Mouse (Mus musculus): ENCODE measurements around the gene Rpa1.

DNA sequence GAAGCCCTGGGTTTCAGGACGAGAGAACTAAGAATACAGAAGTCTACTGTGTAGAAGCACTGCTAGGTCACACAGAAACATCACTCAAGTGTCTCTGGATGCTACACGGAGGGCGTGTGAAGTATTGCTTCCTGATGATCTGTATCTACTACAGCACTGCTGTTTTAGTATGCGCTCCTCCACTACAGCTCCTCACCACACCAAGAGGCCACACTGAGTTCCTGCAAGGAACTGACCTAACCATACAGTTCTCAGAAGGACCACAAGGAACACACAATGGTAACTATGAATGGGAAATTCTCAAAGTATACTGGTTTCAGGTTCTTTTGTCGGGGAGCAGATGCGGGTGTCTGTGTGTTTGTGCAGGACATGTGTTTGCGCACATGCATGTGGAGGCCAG, 10.9 kb downstream of the Rpa1 start:
- TF ChIP-seq POLR2A (IDR thresholded peaks at IDR 0.05; ENCODE audit: extremely low read depth, insufficient read depth, low read length) (no peak), CTCF (IDR thresholded peaks at IDR 0.05; ENCODE audit: low read depth, low read length) (no peak)
